Mouse (Mus musculus) liver, postnatal 0 days (tissue): ENCODE data around the gene Gm48552. TPM values are rescaled to one million over a fixed set of nuclear protein-coding genes. Genes with fewer than 3 reads are reported as not detected.

Experiments
- ATAC-seq: fragments of 200-750 bp; cut with Nextera tagmentation; 2 replicates; pipeline ENCODE4 v1.8.0; 2017; ENCODE audit warnings: mild to moderate bottlenecking, moderate library complexity
- DNase-seq: peaks from one replicate; pipeline ENCODE4 v3.0.0-alpha.2; 2016
- H3K27ac ChIP-seq: fragments of 300-500 bp; sonication (generic); 2 replicates; pipeline ENCODE4 v1.5.1; 2014; ENCODE audit warnings: antibody characterized with exemption, moderate library complexity, mild to moderate bottlenecking, low read depth
- H3K27me3 ChIP-seq: fragments of 300-500 bp; sonication (generic); 2 replicates; pipeline ENCODE4 v1.6.1; 2014; ENCODE audit warnings: low read length, control low read depth, mixed read lengths; ENCODE audit not compliant: insufficient read depth
- H3K36me3 ChIP-seq: fragments of 300-500 bp; sonication (generic); replicated peaks from 2 replicates; pipeline ENCODE4 v1.6.1; 2014; ENCODE audit warnings: mild to moderate bottlenecking, control low read depth, low read length, moderate library complexity, mixed read lengths; ENCODE audit not compliant: insufficient read depth
- H3K4me1 ChIP-seq: fragments of 300-500 bp; sonication (generic); 2 replicates; pipeline ENCODE4 v1.6.1; 2014; ENCODE audit warnings: antibody characterized with exemption, mild to moderate bottlenecking, control low read depth; ENCODE audit not compliant: insufficient read depth
- H3K4me2 ChIP-seq: fragments of 300-500 bp; sonication (generic); 2 replicates; pipeline ENCODE4 v1.6.1; 2014; ENCODE audit warnings: low read depth, mild to moderate bottlenecking, low read length, moderate library complexity, mixed read lengths
- H3K4me3 ChIP-seq: fragments of 300-500 bp; sonication (generic); 2 replicates; pipeline ENCODE4 v1.5.1; 2014; ENCODE audit warnings: low read depth, low read length
- H3K9ac ChIP-seq: fragments of 300-500 bp; sonication (generic); replicated peaks from 2 replicates; pipeline ENCODE4 v1.6.1; 2014; ENCODE audit warnings: mild to moderate bottlenecking, moderate library complexity
- H3K9me3 ChIP-seq: fragments of 300-500 bp; sonication (generic); 2 replicates; pipeline ENCODE4 v1.6.1; 2016; ENCODE audit warnings: mild to moderate bottlenecking, control low read depth, low read length, mixed read lengths
- CTCF ChIP-seq: sonication (generic); IDR thresholded peaks from 2 replicates; pipeline ENCODE4 v1.5.1; 2016; ENCODE audit warnings: antibody characterized with exemption, low read depth
- EP300 ChIP-seq: IDR thresholded peaks from 2 replicates; pipeline ENCODE4 v1.6.1; 2016; ENCODE audit warnings: antibody characterized with exemption, low read depth, mild to moderate bottlenecking
- WGBS: fragments of 180-500 bp; shearing (Covaris S2); extraction: QIAGEN DNeasy Blood & Tissue Kit; methylation state at CpG from one replicate; pipeline ENCODE4 v1.1.7; 2014; ENCODE audit not compliant: insufficient replicate concordance; 5-methylcytosine and 5-hydroxymethylcytosine counted together
- polyA plus RNA-seq: library from polyadenylated mRNA; unstranded; fragments of >200 nt; fragmentation: Nextera tagmentation; extraction: Ambion mirVana; gene quantifications from 2 replicates; pipeline ENCODE4 v1.2.1, GENCODE M21; 2015

Gm48552 gene
- polyA plus RNA-seq, 1 experiment from 2014 or later: not detected

- DNase-seq (no peak), ATAC-seq (no peak)
- no peak for TF ChIP-seq CTCF
- Histone ChIP-seq H3K4me3 (peak within 1 kb of the TSS; percentile 87), H3K4me2 (peak within 1 kb of the TSS; percentile 77), H3K4me1 (peaks cover 39% of the 10 kb centered on the region), H3K36me3 (peaks cover 28% of the 10 kb centered on the region), H3K9ac (peak within 1 kb of the TSS; percentile 97), H3K27me3 (no peaks in the 10 kb centered on the region), H3K27ac (peak within 1 kb of the TSS; percentile 97), H3K9me3 (no peaks in the 10 kb centered on the region)
- WGBS: 1% methylated on average over 50 of the region's 59 CpGs
Observed at GRCm38 (mm10) chr10:81377793-81378552, 10.8 kb upstream of the Gm48552 start, which contains the start of gene Fzr1. Fzr1 (minus strand) TSS chr10:81378516.

- Histone ChIP-seq H3K9me3 (no peaks in the 10 kb centered on the region), H3K4me2 (peak overlapping the region; percentile 77), H3K4me1 (peaks cover 39% of the 10 kb centered on the region), H3K27ac (peak overlapping the region; percentile 97), H3K27me3 (no peaks in the 10 kb centered on the region), H3K9ac (peak overlapping the region; percentile 64), H3K4me3 (peak overlapping the region; percentile 87), H3K36me3 (peaks cover 21% of the 10 kb centered on the region)
- DNase-seq: peak; percentile 100
- WGBS: under 1% methylated on average over 43 of the region's 46 CpGs
- no peak for TF ChIP-seq EP300
- TF ChIP-seq CTCF: peak; percentile 35
- ATAC-seq: peak; percentile 81
Observed at GRCm38 (mm10) chr10:81378553-81379182, 10.1 kb upstream of the Gm48552 start.

- Histone ChIP-seq H3K4me1 (peaks cover 39% of the 10 kb centered on the region), H3K27me3 (no peaks in the 10 kb centered on the region), H3K27ac (peak overlapping the region; percentile 97), H3K4me3 (peak overlapping the region; percentile 57), H3K4me2 (peak overlapping the region; percentile 77), H3K36me3 (peaks cover 16% of the 10 kb centered on the region), H3K9ac (peak overlapping the region; percentile 64), H3K9me3 (no peaks in the 10 kb centered on the region)
- ATAC-seq (no peak), DNase-seq (no peak)
- WGBS: 59% methylated on average over 3 of the region's 3 CpGs
- TF ChIP-seq CTCF: no peak
- TF ChIP-seq EP300: no peak
Observed at GRCm38 (mm10) chr10:81379183-81379553, 9.6 kb upstream of the Gm48552 start.

GRCm38 (mm10) chr10:81379809-81380378 lies 8.9 kb upstream of the Gm48552 start:
- no peak for ATAC-seq
- no peak for DNase-seq
- Histone ChIP-seq H3K4me2 (peak overlapping the region; percentile 7; the same call in 1 of the 2 replicates), H3K9me3 (no peaks in the 10 kb centered on the region), H3K4me1 (peaks cover 40% of the 10 kb centered on the region), H3K27me3 (no peaks in the 10 kb centered on the region), H3K27ac (peak overlapping the region; percentile 97), H3K36me3 (peaks cover 12% of the 10 kb centered on the region), H3K4me3 (no peak overlapping the region), H3K9ac (peak overlapping the region; percentile 16; the same call in 1 of the 2 replicates)
- 69% methylated on average over 6 of the region's 6 CpGs for WGBS
- TF ChIP-seq CTCF (no peak), EP300 (no peak)

- Histone ChIP-seq H3K4me2 (peak overlapping the region; percentile 47; the same call in 1 of the 2 replicates), H3K27me3 (no peaks in the 10 kb centered on the region), H3K4me3 (no peak overlapping the region), H3K9ac (peak overlapping the region; percentile 52), H3K9me3 (no peaks in the 10 kb centered on the region), H3K27ac (peak overlapping the region; percentile 97), H3K4me1 (peaks cover 40% of the 10 kb centered on the region), H3K36me3 (peaks cover 14% of the 10 kb centered on the region)
- peak; percentile 70 for ATAC-seq
- WGBS: 22% methylated on average over 5 of the region's 5 CpGs
- peak; percentile 93 for DNase-seq
- no peak for TF ChIP-seq CTCF
- peak; percentile 99 for TF ChIP-seq EP300
Observed at GRCm38 (mm10) chr10:81382039-81382438, 6.8 kb upstream of the Gm48552 start.
